Mouse (Mus musculus) CH12.LX (cell line): ENCODE measurements at regions not wholly inside any gene's neighbourhood (a gene's known extent, or its start where the extent isn't known, plus 50 kb on each side); places are given as distances from the start of the nearest gene placed in this dataset.
A peak's percentile ranks its signal among the peaks of the same experiment; 100 is the strongest.

Experiments
- DNase-seq: peaks from one replicate; pipeline ENCODE4 v3.0.0-alpha.2; 2013; ENCODE audit errors: extremely low read depth
- H3K27ac ChIP-seq: 2 replicates; pipeline ENCODE4 v1.5.1; 2012; ENCODE audit warnings: low read depth, mild to moderate bottlenecking, control low read depth, moderate library complexity; ENCODE audit not compliant: insufficient read depth
- H3K27me3 ChIP-seq: replicated peaks from 2 replicates; pipeline ENCODE3; 2012; ENCODE audit warnings: inconsistent platforms
- H3K36me3 ChIP-seq, 2 experiments: replicated peaks in 1 of 2; 2 replicates each; pipeline versions ENCODE3 to v1.6.1; 2012; ENCODE audit warnings: inconsistent platforms in 1 of 2, low read length in 1 of 2, mild to moderate bottlenecking in 1 of 2, mixed read lengths in 1 of 2, moderate library complexity in 1 of 2; ENCODE audit not compliant: control insufficient read depth in 1 of 2, insufficient read depth in 1 of 2
- H3K4me1 ChIP-seq, 2 experiments: 2 replicates each; pipeline ENCODE4 v1.6.1; 2012; ENCODE audit warnings: inconsistent platforms in 1 of 2, moderate library complexity in 1 of 2; ENCODE audit not compliant: insufficient read depth in 2 of 2, control insufficient read depth in 1 of 2
- H3K4me2 ChIP-seq: 2 replicates; pipeline ENCODE4 v1.6.1; 2012; ENCODE audit warnings: low read depth, mild to moderate bottlenecking, control low read depth; ENCODE audit not compliant: poor library complexity, insufficient read depth, severe bottlenecking
- H3K4me3 ChIP-seq, 3 experiments: fragments of 150-350 bp in 1 of 3; sonication (generic) in 1 of 3; replicated peaks in 1 of 3; 2 replicates each; pipeline versions ENCODE3 to v1.5.1; 2011 to 2012; ENCODE audit warnings: low read depth in 2 of 3, low read length in 2 of 3, mild to moderate bottlenecking in 2 of 3, moderate library complexity in 2 of 3, control low read depth in 1 of 3, improper control_type of control experiment in 1 of 3, inconsistent platforms in 1 of 3, mixed read lengths in 1 of 3; ENCODE audit not compliant: poor library complexity in 1 of 3
- H3K79me2 ChIP-seq: replicated peaks from 2 replicates; pipeline ENCODE4 v1.6.1; 2012; ENCODE audit warnings: mild to moderate bottlenecking, moderate library complexity; ENCODE audit not compliant: control insufficient read depth, poor library complexity, insufficient read depth, severe bottlenecking; ENCODE audit errors: extremely low read depth
- H3K9ac ChIP-seq: 2 replicates; pipeline ENCODE4 v1.6.1; 2012; ENCODE audit warnings: low read depth, mild to moderate bottlenecking, control low read depth, moderate library complexity; ENCODE audit not compliant: insufficient read depth
- H3K9me3 ChIP-seq: replicated peaks from 2 replicates; pipeline ENCODE3; 2012; ENCODE audit warnings: low read length, inconsistent platforms, mixed read lengths
- JUND ChIP-seq: conservative IDR thresholded peaks from 2 replicates; pipeline ENCODE4 v1.6.1; 2011; ENCODE audit warnings: low read depth, low read length, improper control_type of control experiment
- MAFK ChIP-seq: IDR thresholded peaks from 2 replicates; pipeline ENCODE4 v1.6.1; 2011; ENCODE audit warnings: low read length, improper control_type of control experiment; ENCODE audit not compliant: insufficient replicate concordance
- MEF2A ChIP-seq: IDR thresholded peaks from 2 replicates; pipeline ENCODE4 v1.6.1; 2014; ENCODE audit warnings: low read depth, mild to moderate bottlenecking, inconsistent platforms, low read length, improper control_type of control experiment, borderline replicate concordance
- dilution Hi-C: fragments of 300-500 bp; cut with MboI; formaldehyde crosslinking; loops from 2 replicates; pipeline ENCODE4 v1.14.3; 2020; ENCODE audit warnings: low sequenced_read_pairs; ENCODE audit not compliant: extremely low pct_unique_long_range_greater_than_20kb, extremely low pct_ligation_motif_present
- in situ Hi-C: fragments of 300-500 bp; cut with MboI; formaldehyde crosslinking; loops from 3 replicates; pipeline ENCODE4 v1.14.3; 2019; ENCODE audit warnings: low sequenced_read_pairs, low pct_ligation_motif_present, low pct_unique_long_range_greater_than_20kb, mixed read lengths

DNA sequence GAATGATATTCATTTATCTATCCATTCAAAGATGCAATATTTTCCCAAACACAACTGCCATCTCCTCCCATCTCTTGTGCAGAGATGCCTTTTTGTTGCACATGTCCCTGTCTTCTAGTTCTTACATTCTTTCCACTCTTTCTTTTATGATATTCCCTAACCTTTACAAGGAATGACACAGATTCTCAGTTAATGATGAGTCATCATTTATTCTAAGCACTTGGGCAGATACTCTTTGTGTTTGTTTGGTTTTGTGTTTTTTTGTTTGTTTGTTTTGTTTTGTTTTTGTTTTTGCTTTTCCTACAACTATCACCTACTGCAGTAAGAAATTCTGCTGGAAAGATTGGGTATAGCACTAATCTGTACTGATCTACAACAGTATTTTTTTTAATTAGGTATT, 464.9 kb upstream of the Tyrp1 start:
- no peaks in the 10 kb centered on the region for H3K27me3 ChIP-seq
- H3K9me3 ChIP-seq = peaks cover 8% of the 10 kb centered on the region
- H3K4me3 ChIP-seq = no peak overlapping the region
- no peaks in the 10 kb centered on the region for H3K36me3 ChIP-seq
- H3K9ac ChIP-seq = no peak overlapping the region
- TF ChIP-seq MEF2A (no peak), MAFK (peak; percentile 80), JUND (no peak)
- H3K27ac ChIP-seq = no peak overlapping the region
- DNase-seq = no peak
- H3K4me1 ChIP-seq = no peaks in the 10 kb centered on the region
- no peak overlapping the region for H3K4me2 ChIP-seq
- dilution Hi-C loops (no loop called here), in situ Hi-C loops (no loop called here)
- no peaks in the 10 kb centered on the region for H3K79me2 ChIP-seq
